Mouse (Mus musculus) heart, postnatal 4 days (tissue): ENCODE measurements around the gene Epn3. TPM values are rescaled to one million over a fixed set of nuclear protein-coding genes. Genes with fewer than 3 reads are reported as not detected.
A peak's percentile ranks its signal among the peaks of the same experiment; 100 is the strongest.

Source experiments
- DNase-seq: peaks from one replicate; pipeline ENCODE4 v3.0.0; 2021
- total RNA-seq, 2 experiments: library from RNA; stranded (reverse); gene quantifications; 2 replicates each; pipeline ENCODE4 v1.2.3; 2021

Gene Epn3
- total RNA-seq, 2 experiments from 2014 or later = 31.3 to 34.3 TPM

- peak; percentile 59 for DNase-seq
These were observed 30.4 kb downstream of the Epn3 start for GRCm38 (mm10) chr11:94469136-94470064.

DNA sequence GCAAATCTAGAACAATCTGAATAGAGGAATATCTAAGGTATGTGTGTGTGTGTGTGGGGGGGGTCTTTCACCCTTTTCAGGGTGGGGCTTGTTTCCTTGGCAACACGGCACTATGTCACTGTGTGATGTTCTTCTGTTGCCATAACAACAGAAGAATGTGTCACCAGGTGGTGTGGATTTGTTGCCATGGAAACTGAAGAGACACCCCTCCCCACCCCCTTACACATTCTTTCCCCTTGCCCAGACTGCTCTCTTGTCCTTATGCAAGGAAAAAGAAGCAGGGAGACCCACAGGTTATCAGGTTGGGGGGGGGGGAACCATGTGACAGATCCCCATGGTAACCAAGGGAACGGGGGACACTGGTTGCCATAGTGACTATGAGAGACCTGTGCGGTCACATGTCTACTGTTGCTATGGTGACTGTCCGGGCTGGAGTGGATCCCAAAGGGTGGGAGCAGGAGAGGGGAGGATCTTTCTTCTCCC is 31.2 kb downstream of the Epn3 start:
- DNase-seq = no peak

DNA sequence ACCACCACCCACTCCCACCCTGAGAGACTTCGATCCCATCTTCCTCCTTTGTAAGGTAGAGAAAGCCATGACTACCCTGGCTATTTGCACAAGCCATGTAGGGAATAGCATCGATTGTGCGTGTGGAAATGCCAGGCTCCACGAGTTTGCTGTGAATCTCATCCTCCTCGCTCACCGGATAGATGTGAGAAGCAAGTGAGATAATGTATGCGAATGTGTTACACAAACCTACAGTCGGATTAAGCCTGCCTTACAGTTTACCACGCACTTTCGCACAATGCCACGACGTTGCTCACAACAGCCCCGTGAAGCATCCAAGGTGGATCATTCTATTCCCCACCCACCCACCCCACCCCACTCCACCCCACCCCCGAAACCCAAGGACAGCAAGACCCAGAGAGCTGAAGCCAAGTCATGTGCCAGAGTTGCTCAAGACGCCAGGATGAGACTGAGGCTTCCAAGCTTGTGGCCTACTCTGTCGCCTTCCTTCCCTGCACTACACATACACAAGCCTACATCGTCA is 33.4 kb downstream of the Epn3 start:
- no peak for DNase-seq

GRCm38 (mm10) chr11:94464170-94464569 is 35.6 kb downstream of the Epn3 start:
- no peak for DNase-seq

DNA sequence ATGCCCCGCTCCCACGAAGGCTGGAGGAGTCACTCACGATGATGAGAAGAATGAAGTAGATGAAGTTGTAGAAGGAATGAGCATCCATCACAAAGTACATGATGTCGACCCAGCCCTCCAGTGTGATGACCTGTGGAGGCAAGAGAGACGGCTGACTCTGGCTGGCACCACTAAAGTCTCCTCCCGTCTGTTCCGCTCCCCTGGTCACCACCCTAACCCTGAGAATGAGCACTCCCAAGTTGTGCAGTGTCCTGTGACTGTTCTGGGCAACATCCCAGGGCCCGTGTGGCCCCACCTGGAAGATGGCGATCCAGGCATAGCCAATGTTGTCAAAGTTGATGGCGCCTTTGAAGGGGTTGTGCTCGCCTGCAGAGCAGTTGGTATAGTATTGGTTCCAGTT is 37.9 kb downstream of the Epn3 start:
- DNase-seq = no peak

- DNase-seq = no peak
These were observed 42.8 kb downstream of the Epn3 start for GRCm38 (mm10) chr11:94457001-94457400.

- no peak for DNase-seq
These were observed 43.4 kb downstream of the Epn3 start for GRCm38 (mm10) chr11:94456347-94456746.

DNA sequence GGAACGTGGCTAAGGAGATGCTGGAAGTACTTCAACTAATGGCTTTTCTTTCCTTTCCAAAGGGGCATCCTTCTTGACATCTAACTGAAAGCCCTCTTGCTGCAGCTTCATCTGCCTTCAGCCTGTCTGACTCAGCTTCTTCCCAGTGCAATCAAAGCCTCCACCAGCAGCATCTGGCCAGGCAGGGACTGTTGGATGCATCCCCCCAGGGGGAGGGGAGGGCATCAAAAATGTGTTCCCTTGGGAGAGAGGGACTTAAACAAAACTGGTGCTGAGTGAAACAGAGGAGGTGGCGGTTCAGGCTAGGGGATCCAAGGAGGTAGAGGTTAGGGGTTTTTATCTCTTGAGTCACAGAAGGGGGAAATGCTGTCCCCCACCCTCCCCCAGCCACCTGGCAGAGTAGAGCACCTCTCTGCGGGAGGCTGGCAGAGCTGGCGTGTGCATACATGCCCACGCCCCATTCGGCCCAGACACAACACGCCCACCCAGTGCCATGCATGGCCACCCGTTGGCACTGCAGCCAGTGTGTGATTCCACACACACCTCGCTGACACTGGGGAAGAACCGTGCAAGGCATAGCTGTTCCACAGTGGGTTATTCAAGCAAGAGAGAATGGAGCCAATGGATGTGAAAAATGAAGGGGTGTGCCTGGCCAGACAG is 44.5 kb downstream of the Epn3 start:
- DNase-seq = no peak

DNA sequence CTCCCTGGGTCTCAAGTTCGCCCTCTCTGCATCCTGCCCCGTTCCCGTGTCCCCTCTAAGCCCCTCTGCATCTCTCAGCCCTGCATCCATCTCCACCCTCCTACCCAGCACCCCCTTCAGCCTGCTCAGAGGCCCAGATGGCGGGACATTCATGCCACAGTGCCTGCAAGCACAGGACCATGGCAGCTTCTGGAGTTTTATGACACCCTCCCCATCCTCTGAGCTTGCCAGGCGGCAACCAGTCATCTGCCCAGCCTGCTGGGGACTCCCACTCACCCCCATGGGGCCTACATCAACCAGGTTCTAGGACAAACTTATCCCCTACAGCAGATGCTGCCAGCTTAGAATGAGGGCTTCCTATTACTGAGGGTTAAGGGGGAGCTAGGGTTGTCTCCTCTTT is 45.0 kb downstream of the Epn3 start:
- no peak for DNase-seq

- DNase-seq = peak; percentile 86
These were observed 48.5 kb downstream of the Epn3 start for GRCm38 (mm10) chr11:94451091-94451773.

DNA sequence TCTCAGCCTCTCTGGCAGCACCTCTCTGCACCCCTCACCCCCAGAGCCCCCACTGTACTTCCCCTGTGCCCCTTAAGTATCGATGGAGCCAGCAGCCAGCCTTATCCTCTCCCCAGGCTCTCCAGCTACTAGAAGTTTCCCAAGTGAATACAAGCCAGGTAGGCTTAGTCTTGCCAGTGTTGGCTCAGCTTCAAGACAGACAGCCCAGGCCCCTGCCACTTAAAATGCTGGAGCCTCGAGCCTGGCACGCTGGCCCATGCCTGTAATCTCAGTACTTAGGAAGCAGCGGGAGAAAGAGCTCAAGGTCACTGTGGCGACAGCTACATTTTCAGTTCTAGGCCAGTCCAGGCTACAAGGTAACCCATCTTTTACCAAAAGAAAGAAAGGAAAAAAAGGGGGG is 49.9 kb downstream of the Epn3 start:
- DNase-seq = peak; percentile 79

DNA sequence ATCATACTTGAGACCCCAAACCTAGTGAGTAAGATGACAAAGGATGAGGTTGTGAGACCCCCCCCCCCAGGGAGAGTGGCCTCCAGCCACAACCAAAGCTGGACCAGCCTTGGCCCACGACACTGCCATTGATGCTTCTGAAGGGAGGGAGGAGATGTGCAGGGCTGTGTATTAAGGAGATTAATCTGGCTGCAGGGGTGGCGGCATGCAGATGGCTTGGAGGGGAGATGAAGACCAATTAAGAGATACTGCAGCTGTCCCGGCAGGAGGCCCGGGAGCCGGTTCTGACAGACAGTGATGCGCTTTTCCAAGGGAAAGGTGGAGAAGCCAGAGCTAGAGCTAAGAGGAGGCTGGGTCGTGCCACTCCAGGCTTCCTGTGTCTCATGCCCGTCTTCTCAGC is 50.5 kb downstream of the Epn3 start:
- DNase-seq = no peak

DNA sequence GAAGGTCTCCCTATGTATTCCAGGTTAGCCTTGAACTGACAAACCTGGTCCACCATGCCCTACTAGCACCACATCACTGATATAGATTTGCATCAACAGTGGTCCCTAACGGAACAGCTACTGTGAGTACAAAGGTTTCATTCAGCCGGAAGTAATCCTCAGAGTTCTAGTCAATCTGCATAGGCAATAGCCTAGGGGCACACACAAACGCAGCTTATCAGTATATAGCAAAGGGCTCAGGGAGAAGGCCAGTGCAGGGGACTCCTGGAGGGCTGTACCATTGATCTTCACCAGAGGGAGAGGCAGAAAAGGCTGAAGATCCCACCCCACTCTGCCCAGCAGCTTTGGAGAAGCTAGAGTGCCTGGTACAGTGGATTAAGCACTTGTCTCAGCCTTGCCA is 52.8 kb downstream of the Epn3 start:
- no peak for DNase-seq

GRCm38 (mm10) chr11:94445300-94445699 is 54.5 kb downstream of the Epn3 start:
- DNase-seq = no peak

- no peak for DNase-seq
These were observed 54.9 kb downstream of the Epn3 start for GRCm38 (mm10) chr11:94444829-94445228.

- DNase-seq = no peak
These were observed 58.0 kb downstream of the Epn3 start for GRCm38 (mm10) chr11:94441752-94442151.

- DNase-seq = peak; percentile 41
These were observed 58.7 kb downstream of the Epn3 start for GRCm38 (mm10) chr11:94441122-94441521.

DNA sequence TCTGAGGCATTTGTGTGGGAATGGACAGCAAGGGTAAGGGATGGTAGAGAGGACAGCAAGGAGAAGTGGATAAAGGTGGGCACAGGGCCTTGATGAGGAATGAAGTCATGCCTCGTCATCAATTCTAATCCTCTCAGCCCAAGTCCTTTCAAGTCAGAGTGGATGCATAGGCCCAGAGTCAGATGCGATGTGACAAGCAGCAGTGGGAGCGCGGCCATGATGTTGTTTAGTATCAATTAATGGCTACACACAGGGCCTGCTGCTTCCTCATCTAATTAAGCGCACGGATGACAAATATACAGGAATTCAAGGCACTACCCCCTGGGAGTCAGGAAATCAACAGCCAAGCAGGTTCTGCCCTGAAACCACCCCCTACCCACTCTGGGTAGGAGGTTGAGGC is 59.4 kb downstream of the Epn3 start:
- no peak for DNase-seq
